ENCODE assay signal across 20 mouse cellular contexts in the genomic region with DNA sequence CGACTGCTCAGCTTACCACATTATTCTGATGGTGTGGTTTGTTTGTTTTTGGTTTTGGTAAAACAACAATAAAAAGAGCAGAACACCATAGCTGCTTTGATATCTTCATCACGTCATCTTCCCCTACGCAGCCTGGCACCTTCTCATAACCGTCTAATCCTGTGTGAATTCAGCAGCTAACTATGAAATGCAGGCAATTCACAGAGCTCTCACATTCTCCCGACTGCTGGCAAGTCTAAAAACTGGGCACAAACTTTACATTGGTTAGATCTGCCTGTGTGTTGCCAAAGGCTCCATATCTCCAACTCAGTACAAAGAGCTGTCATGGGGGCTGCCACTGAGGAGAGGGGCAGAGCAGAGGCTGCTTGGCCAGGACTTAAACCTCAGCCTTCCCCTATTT. TPM values are rescaled to one million over a fixed set of nuclear protein-coding genes. Genes with fewer than 3 reads are reported as not detected.
DNase-seq lines count a peak whose midpoint lies in the region; ATAC-seq and TF ChIP-seq lines count a peak whose summit lies in the region.
"Had no signal": no experiment of that assay in that cellular context is flagged by ENCODE, and none has a peak within 500 bp of the region (broad histone marks: within the 10 kb centered on the region; RNA-seq: fewer than 3 reads in every experiment).

No protein-coding gene starts in this region.

- no peaks in the 10 kb centered on the region for H3K9me3 ChIP-seq in forebrain, embryonic 13.5 days (replicated peaks)
- peaks cover 7% of the 10 kb centered on the region; the same call in 1 of the 2 replicates for H3K9me3 ChIP-seq in forebrain, embryonic 10.5 days
- H3K9me3 ChIP-seq: embryonic facial prominence, embryonic 15.5 days; heart, embryonic 12.5 days; intestine, embryonic 15.5 days had no signal

- H3K4me2 ChIP-seq in forebrain, embryonic 13.5 days, result no peak overlapping the region
- H3K4me2 ChIP-seq: embryonic facial prominence, embryonic 15.5 days; heart, embryonic 12.5 days; hindbrain, embryonic 14.5 days; intestine, embryonic 15.5 days had no signal

- intact Hi-C loops in heart, adult 2 months (cut with DNase I), result loop anchor here (10.0 kb wide), 1 partner anchor 54 kb away; no protein-coding TSS in a partner anchor

- H3K4me3 ChIP-seq in forebrain, embryonic 13.5 days, result no peak overlapping the region
- no peak overlapping the region for H3K4me3 ChIP-seq in forebrain, embryonic 10.5 days
- H3K4me3 ChIP-seq in heart, adult 2 months, result no peak overlapping the region
- H3K4me3 ChIP-seq: embryonic facial prominence, embryonic 15.5 days; erythroblast, embryonic 14.5 days; heart, embryonic 12.5 days; hindbrain, embryonic 10.5 days; intestine, embryonic 15.5 days had no signal

- WGBS in forebrain, embryonic 13.5 days, result 82% methylated on average over 5 of the region's 5 CpGs
- 94% methylated on average over 5 of the region's 5 CpGs for WGBS in forebrain, embryonic 10.5 days
- 86% methylated on average over 5 of the region's 5 CpGs for WGBS in heart, adult 2 months

- no peak for DNase-seq in forebrain, embryonic 10.5 days (ENCODE audit: extremely low spot score, low spot score)
- DNase-seq in heart, adult 11 months, result peak; percentile 50
- DNase-seq in heart, adult 2 months, result no peak
- DNase-seq in brain, embryonic 14.5 days (ENCODE audit: low read depth), result peak; percentile 48
- DNase-seq in c-Kit-positive CD71-positive TER-119-positive erythroid progenitor cells, embryonic 14.5 days (ENCODE audit: low spot score), result no peak
- DNase-seq: adrenal gland, postnatal 14 days; cerebellum, adult 11 months; cerebellum, adult 8-10 months; cerebellum, postnatal 14 days; embryo, embryonic 11 days; gastrocnemius, postnatal 10 days; kidney, adult 18-20 months had no signal

- no peaks in the 10 kb centered on the region for H3K4me1 ChIP-seq in forebrain, embryonic 13.5 days
- H3K4me1 ChIP-seq in forebrain, embryonic 10.5 days, result no peaks in the 10 kb centered on the region
- no peaks in the 10 kb centered on the region for H3K4me1 ChIP-seq in heart, adult 2 months (ENCODE audit: control insufficient read depth, insufficient read depth, low read length)
- H3K4me1 ChIP-seq: embryonic facial prominence, embryonic 15.5 days; heart, embryonic 12.5 days; hindbrain, embryonic 10.5 days; intestine, embryonic 15.5 days had no signal

- no peaks in the 10 kb centered on the region for H3K79me2 ChIP-seq in heart, adult 2 months (replicated peaks; ENCODE audit: control insufficient read depth, insufficient read depth, low read length)

- peak; percentile 38; the same call in 1 of the 2 replicates for ATAC-seq in forebrain, embryonic 13.5 days
- ATAC-seq in megakaryocyte progenitor cell, adult 5-6 weeks (replicated peaks; ENCODE audit: poor library complexity), result no peak
- ATAC-seq: intestine, embryonic 15.5 days had no signal

- no peak overlapping the region for H3K9ac ChIP-seq in forebrain, embryonic 13.5 days
- no peak overlapping the region for H3K9ac ChIP-seq in heart, adult 2 months (ENCODE audit: low read depth, low read length)
- H3K9ac ChIP-seq: embryonic facial prominence, embryonic 15.5 days; heart, embryonic 12.5 days; hindbrain, embryonic 14.5 days; intestine, embryonic 15.5 days had no signal

- no peak for TF ChIP-seq POLR2A in heart, adult 2 months (IDR thresholded peaks at IDR 0.05; ENCODE audit: insufficient read depth, low read depth, low read length)
- no peak for TF ChIP-seq POLR2A in brain, embryonic 14.5 days (IDR thresholded peaks at IDR 0.05; ENCODE audit: borderline replicate concordance, extremely low read depth, insufficient read depth, insufficient read length, poor library complexity, severe bottlenecking)

- TF ChIP-seq EP300 in heart, adult 2 months (IDR thresholded peaks at IDR 0.05; ENCODE audit: insufficient read depth, low read depth, low read length), result no peak

- no peak for TF ChIP-seq CTCF in heart, adult 2 months (IDR thresholded peaks at IDR 0.05)
- TF ChIP-seq CTCF in brain, embryonic 14.5 days (IDR thresholded peaks at IDR 0.05; ENCODE audit: borderline replicate concordance, extremely low read depth, insufficient read depth, insufficient read length), result no peak

- H3K27ac ChIP-seq in forebrain, embryonic 13.5 days, result no peak overlapping the region
- H3K27ac ChIP-seq in forebrain, embryonic 10.5 days, result no peak overlapping the region
- H3K27ac ChIP-seq in heart, adult 2 months, result no peak overlapping the region
- H3K27ac ChIP-seq: embryonic facial prominence, embryonic 15.5 days; hindbrain, embryonic 10.5 days; hindbrain, embryonic 14.5 days; intestine, embryonic 15.5 days had no signal

- peaks cover 85% of the 10 kb centered on the region for H3K36me3 ChIP-seq in forebrain, embryonic 13.5 days (ENCODE audit: poor library complexity, severe bottlenecking)
- H3K36me3 ChIP-seq in forebrain, embryonic 10.5 days (replicated peaks), result peaks cover 92% of the 10 kb centered on the region
- no peaks in the 10 kb centered on the region; the same call in none of the 2 replicates for H3K36me3 ChIP-seq in heart, adult 2 months (ENCODE audit: control insufficient read depth, insufficient read depth, low read length)

- no peaks in the 10 kb centered on the region for H3K27me3 ChIP-seq in forebrain, embryonic 13.5 days
- no peaks in the 10 kb centered on the region for H3K27me3 ChIP-seq in forebrain, embryonic 10.5 days (ENCODE audit: poor library complexity, severe bottlenecking)
- no peaks in the 10 kb centered on the region for H3K27me3 ChIP-seq in heart, adult 2 months (ENCODE audit: control insufficient read depth, insufficient read depth, low read length)
- H3K27me3 ChIP-seq: embryonic facial prominence, embryonic 15.5 days; heart, embryonic 12.5 days; intestine, embryonic 15.5 days had no signal

RNA-seq across cellular contexts. Expression of gene Ankmy2, which starts 46.5 kb away (rescaled TPM):
- polyA plus RNA-seq in forebrain, embryonic 13.5 days (2015; fragmentation: Nextera tagmentation; extraction: Ambion mirVana), result 41.4 and 42.5 TPM in 2 replicates
- 21.4 and 23.8 TPM in 2 replicates for polyA plus RNA-seq in forebrain, embryonic 10.5 days (2016; fragmentation: Nextera tagmentation; extraction: Ambion mirVana)
- total RNA-seq in heart, adult 2 months (2021), result 10 to 100 TPM; 13.3 to 15.5 TPM
- polyA plus RNA-seq in heart, adult 2 months (2012; rRNA removed), result 7.0 and 12.4 TPM in 2 replicates
- polyA plus RNA-seq in brain, embryonic 14.5 days (2012; rRNA removed), result 29.9 and 39.5 TPM in 2 replicates
- total RNA-seq in megakaryocyte progenitor cell, adult 5-6 weeks (2015), result 17.1 and 22.2 TPM in 2 replicates
- 22.7 and 23.3 TPM in 2 replicates for total RNA-seq in megakaryocyte progenitor cell, adult 5-6 weeks (2017)

RNA-seq across cellular contexts. Expression of gene Bzw2, which starts 47.4 kb away (rescaled TPM):
- polyA plus RNA-seq in forebrain, embryonic 13.5 days (2015; fragmentation: Nextera tagmentation; extraction: Ambion mirVana), result 399 and 418 TPM in 2 replicates
- 269 and 276 TPM in 2 replicates for polyA plus RNA-seq in forebrain, embryonic 10.5 days (2016; fragmentation: Nextera tagmentation; extraction: Ambion mirVana)
- 100 to 1,000 TPM; 175 to 199 TPM for total RNA-seq in heart, adult 2 months (2021)
- polyA plus RNA-seq in heart, adult 2 months (2012; rRNA removed), result 67.3 and 128 TPM in 2 replicates
- 225 and 239 TPM in 2 replicates for polyA plus RNA-seq in brain, embryonic 14.5 days (2012; rRNA removed)
- total RNA-seq in megakaryocyte progenitor cell, adult 5-6 weeks (2015), result 150 and 156 TPM in 2 replicates
- 111 and 131 TPM in 2 replicates for total RNA-seq in megakaryocyte progenitor cell, adult 5-6 weeks (2017)

Comparison
In these comparisons a context has a peak if more than half of its experiments do, and no peak if none do; other contexts are left out.
1. DNase-seq: peak in heart, adult 11 months (single experiment) and brain, embryonic 14.5 days (single experiment); none in forebrain, embryonic 10.5 days (single experiment), heart, adult 2 months (0 of 2) and c-Kit-positive CD71-positive TER-119-positive erythroid progenitor cells, embryonic 14.5 days (single experiment).